Mouse (Mus musculus): ENCODE measurements around the gene Fxyd4.

The Fxyd4 gene

DNA sequence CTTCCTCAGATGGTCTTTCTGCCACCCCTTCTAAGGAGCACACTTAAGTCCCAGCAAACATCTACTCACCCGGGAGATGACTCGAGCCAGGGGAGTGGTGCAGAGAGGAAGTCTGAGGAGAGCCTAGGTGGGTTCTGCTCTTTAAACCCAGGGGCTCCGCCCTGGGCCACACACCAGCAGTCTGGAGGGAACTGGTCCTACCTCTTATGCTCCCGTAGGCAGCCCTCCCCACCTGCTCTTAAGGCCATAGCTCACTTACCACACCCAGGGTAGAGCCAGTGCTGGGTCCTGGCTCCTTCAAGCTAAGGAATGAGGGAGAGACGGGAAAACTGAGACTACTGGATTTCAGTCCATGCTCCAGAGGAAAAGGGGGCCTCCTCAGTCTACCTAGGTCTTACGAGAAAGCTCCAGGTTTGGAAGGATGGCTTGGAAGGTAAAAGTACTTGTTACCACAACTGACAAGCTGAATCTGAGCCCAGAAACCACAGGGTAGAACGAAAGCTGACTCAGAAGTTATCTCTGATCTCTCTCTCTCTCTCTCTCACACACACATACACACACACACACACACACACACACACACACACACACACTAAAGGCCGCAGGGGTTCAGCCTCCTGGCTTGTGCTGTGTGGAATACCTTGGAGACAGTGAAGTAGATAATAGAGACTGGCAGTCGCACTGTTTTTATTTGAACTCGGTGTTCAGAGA is at the start of gene Fxyd4:
Gene Fxyd4, minus strand, starts transcription at position 471 of the 711 bp plus-strand sequence.
- ChIA-PET POLR2A (interaction anchor here (0.6 to 19.7 kb wide), 30 partner anchors 8 to 179 kb away, joined by 3 to 676 read pairs (median 4); partner anchors contain the start of gene Hnrnpf (in 1 of the 4)), CTCF (interaction anchor here in 3 of 4 experiments (0.5 to 1.7 kb wide), 8 partner anchors 15 to 130 kb away, joined by 3 to 8 read pairs (median 4); no protein-coding TSS in a partner anchor)

DNA sequence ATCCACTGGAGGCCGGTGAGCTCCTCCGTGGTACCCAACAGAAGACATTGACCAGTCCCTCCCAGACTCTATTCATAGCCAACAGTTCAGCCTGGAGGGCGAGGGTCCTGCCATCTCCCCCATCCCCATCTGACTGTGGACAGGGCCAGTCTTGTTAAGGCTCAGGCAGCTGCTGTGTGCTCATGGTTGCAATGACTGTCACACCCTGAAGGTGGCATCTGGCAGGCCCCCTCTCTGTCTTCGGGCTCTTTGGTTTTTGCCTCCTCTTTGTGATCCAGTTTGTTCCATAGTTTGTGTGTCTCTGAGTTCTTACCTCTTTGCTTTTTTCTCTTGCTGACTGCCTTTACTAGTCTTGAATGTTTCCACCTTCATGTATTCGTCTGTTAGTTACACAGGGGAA is 49.7 kb upstream of the Fxyd4 start:
- ChIA-PET CTCF (interaction anchor here (0.5 to 1.2 kb wide), 6 partner anchors 8 to 432 kb away, joined by 3 to 5 read pairs (median 4); partner anchors contain the start of gene Bms1 (in 1 of the 4)), POLR2A (no interaction called here)

- POLR2A ChIA-PET: interaction anchor here in 2 of 4 experiments (0.9 to 2.1 kb wide), 5 partner anchors 10 to 59 kb away, joined by 3 to 8 read pairs (median 4); partner anchors contain the start of gene Fxyd4 (in 1 of the 2)
Observed at GRCm38 (mm10) chr6:117966729-117967128, 29.2 kb upstream of the Fxyd4 start.

DNA sequence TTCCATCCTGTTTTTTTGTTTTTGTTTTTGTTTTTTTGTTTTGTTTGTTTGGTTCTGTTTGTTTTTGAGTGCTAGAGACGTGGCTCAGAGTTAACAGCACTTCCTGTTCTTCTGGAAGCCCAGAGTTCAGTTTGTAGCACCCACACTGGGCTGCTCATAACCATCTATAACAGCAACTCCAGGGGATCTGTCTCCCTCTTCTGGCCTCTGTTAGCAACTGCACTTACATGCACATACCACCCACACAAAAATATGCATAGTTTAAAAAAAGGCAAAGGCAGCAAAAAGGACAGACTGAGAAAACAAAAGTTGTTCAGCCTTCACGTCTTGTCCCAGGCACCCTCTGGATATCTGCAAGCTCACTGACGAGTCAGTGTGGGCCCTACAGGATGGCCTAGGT is 25.7 kb upstream of the Fxyd4 start:
- ChIA-PET POLR2A (interaction anchor here in 1 of 4 experiments (1.5 kb wide), 1 partner anchor 36 kb away, joined by 4 read pairs; no protein-coding TSS in a partner anchor), CTCF (interaction anchor here in 1 of 4 experiments (2.1 kb wide), 1 partner anchor 10 kb away, joined by 4 read pairs; no protein-coding TSS in a partner anchor)

More at GRCm38 (mm10) chr6:117966729-117967128, 29.2 kb upstream of the Fxyd4 start:
- CTCF ChIA-PET: interaction anchor here in 2 of 4 experiments (0.5 to 2.0 kb wide), 3 partner anchors 34 to 137 kb away, joined by 4 to 8 read pairs (median 4); no protein-coding TSS in a partner anchor

DNA sequence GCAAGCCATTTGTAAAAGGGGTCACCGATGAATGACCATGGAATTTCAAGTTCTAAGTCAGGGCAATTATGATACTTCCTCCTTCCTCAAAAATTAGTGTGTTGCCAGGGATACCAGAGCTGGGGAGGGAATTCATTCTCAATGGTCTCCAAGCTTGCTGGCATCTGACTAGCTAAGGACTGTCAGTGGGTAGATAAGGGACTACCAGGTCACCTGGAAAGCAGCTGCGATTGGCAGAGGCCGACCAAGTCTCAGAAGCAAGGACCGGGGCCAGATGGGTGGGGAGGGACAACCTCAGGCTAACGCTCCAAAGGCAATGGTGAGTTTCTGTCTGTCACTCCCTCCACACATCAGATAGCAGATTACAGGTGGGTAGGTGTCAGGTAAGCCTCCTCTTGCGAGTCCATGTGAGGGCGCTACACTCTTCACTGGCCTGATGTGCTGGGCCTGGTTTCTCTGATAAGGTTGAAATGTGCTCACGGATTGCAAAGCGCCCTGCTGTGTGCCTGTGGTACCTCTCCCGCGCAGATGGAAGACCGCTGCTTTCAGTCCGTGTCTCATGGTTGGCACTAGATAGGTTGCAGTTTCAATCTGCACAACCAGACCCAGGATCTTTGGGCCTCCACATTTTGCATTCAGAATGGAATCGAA is 19.5 kb upstream of the Fxyd4 start:
- ChIA-PET CTCF (interaction anchor here in 2 of 4 experiments (0.6 to 1.5 kb wide), 4 partner anchors 14 to 39 kb away, joined by 3 to 9 read pairs (median 4); no protein-coding TSS in a partner anchor), POLR2A (interaction anchor here in 3 of 4 experiments (0.6 to 1.5 kb wide), 8 partner anchors 9 to 95 kb away, joined by 3 to 5 read pairs (median 4); no protein-coding TSS in a partner anchor)

DNA sequence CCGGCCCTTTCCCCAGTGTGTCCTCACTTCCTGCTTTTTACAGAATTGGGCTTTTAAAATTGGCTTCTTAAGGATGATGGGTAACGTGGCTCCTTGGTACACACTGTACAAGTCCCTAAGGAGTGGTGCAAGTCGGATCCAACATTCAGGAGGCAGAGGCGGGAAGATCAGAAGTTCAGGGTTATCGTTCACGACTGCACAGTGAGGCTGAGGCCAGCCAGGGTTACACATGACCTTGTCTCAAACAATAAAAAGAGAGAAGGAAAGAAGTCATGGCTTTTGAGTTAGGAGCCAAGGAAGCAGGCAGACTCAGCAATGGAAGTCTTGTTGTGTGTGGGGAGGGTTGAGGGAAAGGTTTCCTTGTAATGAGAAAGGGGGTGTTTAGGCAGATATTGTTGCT is 18.7 kb upstream of the Fxyd4 start:
- ChIA-PET CTCF (interaction anchor here in 1 of 4 experiments (1.5 kb wide), 3 partner anchors 15 to 40 kb away, joined by 3 to 5 read pairs (median 4); no protein-coding TSS in a partner anchor), POLR2A (interaction anchor here in 3 of 4 experiments (0.8 to 1.2 kb wide), 7 partner anchors 10 to 65 kb away, joined by 3 to 5 read pairs (median 4); partner anchors contain the start of gene Fxyd4 (in 1 of the 3))

GRCm38 (mm10) chr6:117952330-117952729 is 14.8 kb upstream of the Fxyd4 start:
- POLR2A ChIA-PET: interaction anchor here in 1 of 4 experiments (0.6 to 3.5 kb wide), 5 partner anchors 20 to 183 kb away, joined by 3 to 19 read pairs (median 4); no protein-coding TSS in a partner anchor
- CTCF ChIA-PET: interaction anchor here in 3 of 4 experiments (0.6 to 1.0 kb wide), 4 partner anchors 69 to 215 kb away, joined by 3 to 9 read pairs (median 5); no protein-coding TSS in a partner anchor

GRCm38 (mm10) chr6:117943899-117944298 is 6.4 kb upstream of the Fxyd4 start:
- CTCF ChIA-PET: interaction anchor here in 2 of 4 experiments (0.7 to 2.7 kb wide), 3 partner anchors 11 to 435 kb away, joined by 3 to 13 read pairs (median 4); no protein-coding TSS in a partner anchor
- POLR2A ChIA-PET: interaction anchor here in 3 of 4 experiments (0.7 to 19.7 kb wide), 7 partner anchors 10 to 36 kb away, joined by 3 to 676 read pairs (median 4); partner anchors contain the start of gene Hnrnpf (in 1 of the 3)

DNA sequence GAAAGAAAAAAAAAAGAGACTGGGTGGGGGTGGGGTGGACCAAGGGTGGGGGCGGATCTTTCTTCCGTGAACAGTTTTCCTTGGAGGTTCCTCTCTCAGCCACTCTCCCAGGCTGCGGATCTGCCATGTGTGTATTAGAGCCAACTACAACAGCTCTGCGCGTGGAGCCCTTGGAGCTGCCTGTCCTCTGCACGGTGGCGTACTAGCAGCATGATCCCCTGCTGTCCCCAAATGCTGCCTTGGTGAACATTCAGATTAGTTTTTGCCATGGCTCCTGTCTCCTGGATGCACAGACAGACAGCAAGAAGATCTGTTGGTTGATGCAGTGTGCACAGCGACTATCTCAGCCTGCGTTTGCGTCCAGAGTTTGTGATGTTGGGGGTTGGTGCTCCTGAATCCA is 5.3 kb upstream of the Fxyd4 start:
- CTCF ChIA-PET: interaction anchor here (0.6 to 2.7 kb wide), 4 partner anchors 10 to 54 kb away, joined by 3 to 13 read pairs (median 4); no protein-coding TSS in a partner anchor
- POLR2A ChIA-PET: interaction anchor here in 2 of 4 experiments (1.3 to 19.7 kb wide), 7 partner anchors 10 to 32 kb away, joined by 4 to 676 read pairs (median 9); partner anchors contain the start of gene Hnrnpf (in 1 of the 2)

- POLR2A ChIA-PET: interaction anchor here in 3 of 4 experiments (0.6 to 19.7 kb wide), 10 partner anchors 10 to 76 kb away, joined by 3 to 676 read pairs (median 4); partner anchors contain the start of gene Hnrnpf (in 1 of the 3)
- CTCF ChIA-PET: interaction anchor here in 1 of 4 experiments (0.7 kb wide), 1 partner anchor 18 kb away, joined by 9 read pairs; no protein-coding TSS in a partner anchor
Observed at GRCm38 (mm10) chr6:117938951-117939350, 1.5 kb upstream of the Fxyd4 start.

DNA sequence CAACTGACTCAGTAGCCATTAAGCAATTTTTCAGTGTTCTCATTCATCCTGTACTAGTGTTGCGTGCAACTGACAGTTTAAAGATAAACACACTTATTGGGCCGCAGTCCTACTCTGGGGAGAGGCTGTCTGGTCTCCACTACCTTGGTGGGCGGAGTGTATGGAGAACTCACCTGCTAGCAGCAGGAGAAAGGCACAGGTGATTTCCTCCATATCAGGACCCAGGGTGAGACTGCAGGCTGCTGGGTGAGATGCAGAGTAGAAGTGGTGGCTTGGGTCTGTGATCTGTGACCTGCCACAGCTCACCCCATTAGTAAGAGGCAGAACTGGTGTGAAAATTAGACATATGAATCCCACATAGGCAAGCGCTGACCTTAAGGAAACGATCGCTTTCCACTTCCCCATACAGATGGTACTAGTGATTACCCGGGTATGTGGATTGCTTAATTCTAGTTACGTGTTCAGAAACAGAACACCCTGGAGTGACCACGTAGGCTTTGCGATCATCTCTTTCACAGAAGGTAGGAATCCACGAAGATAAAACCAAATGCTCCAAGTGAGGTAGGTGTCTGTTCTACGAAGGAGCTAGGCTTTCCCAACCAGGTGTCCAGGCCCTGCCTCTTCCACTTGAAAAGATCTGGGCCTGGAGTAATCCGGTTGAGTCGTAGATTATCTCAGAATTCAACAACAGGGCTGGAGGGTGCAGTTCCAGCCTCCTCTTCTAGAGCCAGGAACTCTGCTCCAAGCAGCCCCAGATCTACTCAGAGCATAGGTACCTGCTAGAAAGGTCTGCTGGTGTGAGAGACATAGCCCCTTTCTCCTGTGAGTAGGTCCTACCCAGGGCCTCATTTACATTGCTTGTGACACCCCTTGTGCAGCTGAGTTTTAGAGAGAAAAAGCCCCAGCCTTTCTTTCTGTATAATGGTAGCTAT is 1.5 kb downstream of the Fxyd4 start:
- CTCF ChIA-PET: interaction anchor here in 1 of 4 experiments (1.2 to 1.7 kb wide), 2 partner anchors 13 to 18 kb away, joined by 4 to 8 read pairs; no protein-coding TSS in a partner anchor
- POLR2A ChIA-PET: interaction anchor here (0.6 to 19.7 kb wide), 21 partner anchors 8 to 130 kb away, joined by 3 to 676 read pairs (median 5); partner anchors contain the start of gene Hnrnpf (in 1 of the 4)

- CTCF ChIA-PET: interaction anchor here in 1 of 4 experiments (0.7 kb wide), 1 partner anchor 54 kb away, joined by 7 read pairs; no protein-coding TSS in a partner anchor
- POLR2A ChIA-PET: interaction anchor here (0.6 to 19.7 kb wide), 6 partner anchors 13 to 46 kb away, joined by 3 to 676 read pairs (median 12); partner anchors contain the start of gene Hnrnpf (in 1 of the 4)
Observed at GRCm38 (mm10) chr6:117934301-117934700, 3.2 kb downstream of the Fxyd4 start.

DNA sequence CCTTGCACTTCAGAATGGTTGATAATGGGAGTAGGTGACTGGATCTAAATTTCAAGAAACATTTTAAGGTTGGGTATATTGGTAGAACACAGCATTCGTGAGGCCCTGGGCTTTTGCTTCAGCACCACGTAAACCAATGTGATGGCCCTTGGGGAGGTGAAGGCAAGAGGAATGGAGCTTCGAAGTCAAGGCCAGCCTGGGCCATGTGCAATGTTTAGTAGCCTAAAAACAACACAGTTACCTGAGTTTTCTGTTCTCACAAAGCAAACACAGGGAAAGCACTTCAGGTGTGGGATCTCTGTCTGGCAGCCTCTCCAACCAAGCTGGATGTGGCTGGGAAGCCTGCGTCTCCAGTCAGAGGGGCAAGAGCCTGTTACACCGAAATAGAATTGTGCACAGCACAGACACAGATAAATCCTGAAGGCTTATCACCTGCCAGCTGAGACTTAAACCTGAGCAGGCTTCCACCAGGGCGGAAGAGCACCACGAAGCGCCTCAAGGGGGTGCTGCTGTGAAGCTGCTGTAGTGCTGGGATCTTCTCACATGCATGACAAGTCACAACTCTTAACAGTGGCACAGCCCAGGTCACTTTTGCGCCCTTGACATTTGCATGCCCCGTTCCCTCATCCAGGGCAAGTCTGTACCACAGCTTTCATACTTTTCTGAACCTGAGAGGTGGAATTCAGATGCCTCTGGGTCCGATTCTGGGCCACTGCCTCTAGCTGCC is 5.0 kb downstream of the Fxyd4 start:
- CTCF ChIA-PET: interaction anchor here in 3 of 4 experiments (0.6 to 2.2 kb wide), 24 partner anchors 9 to 1277 kb away, joined by 3 to 13 read pairs (median 4); partner anchors contain the start of gene Bms1 (in 1 of the 3)
- POLR2A ChIA-PET: interaction anchor here (0.6 to 19.7 kb wide), 30 partner anchors 10 to 249 kb away, joined by 3 to 676 read pairs (median 4); partner anchors contain the start of gene Hnrnpf (in 1 of the 4)

DNA sequence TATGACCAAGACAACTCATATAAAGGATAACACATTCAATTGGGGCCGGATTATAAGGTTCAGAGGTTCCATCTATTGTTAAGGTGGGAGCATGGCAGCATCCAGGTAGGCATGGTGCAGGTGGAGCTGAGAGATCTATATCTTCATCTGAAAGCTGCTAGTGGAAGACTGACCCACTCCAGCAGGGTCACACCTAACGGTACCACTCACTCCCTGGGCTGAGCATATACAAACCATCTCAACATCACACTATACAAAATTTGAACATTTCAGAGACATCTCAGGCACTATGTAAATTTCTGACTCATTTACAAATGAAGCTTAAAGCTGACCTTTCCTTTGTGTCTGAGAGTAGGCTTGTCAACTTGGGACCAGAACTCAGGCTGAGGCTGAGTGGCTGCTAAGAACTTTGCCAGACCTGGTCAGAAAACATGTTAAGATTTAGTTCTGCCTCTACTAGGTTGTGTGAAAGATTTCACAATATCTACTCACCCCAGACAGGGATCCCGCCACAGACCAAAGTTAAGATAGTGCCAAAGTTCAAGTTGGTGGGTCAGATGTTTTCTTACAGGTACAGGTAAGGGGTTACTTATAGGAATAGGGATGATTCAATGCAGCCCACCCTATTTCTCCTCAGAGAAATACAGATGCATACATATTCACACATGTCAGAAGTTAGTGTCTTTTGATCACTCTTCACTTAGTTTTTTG is 7.4 kb downstream of the Fxyd4 start:
- ChIA-PET CTCF (interaction anchor here in 1 of 4 experiments (0.9 kb wide), 1 partner anchor 20 kb away, joined by 3 read pairs; no protein-coding TSS in a partner anchor), POLR2A (interaction anchor here in 3 of 4 experiments (0.6 to 19.7 kb wide), 17 partner anchors 7 to 135 kb away, joined by 3 to 676 read pairs (median 3); partner anchors contain the start of genes Fxyd4 (in 1 of the 3) and Hnrnpf (in 1 of the 3))

GRCm38 (mm10) chr6:117928746-117929145 is 8.7 kb downstream of the Fxyd4 start:
- CTCF ChIA-PET: interaction anchor here in 1 of 4 experiments (0.7 kb wide), 1 partner anchor 526 kb away, joined by 3 read pairs; the partner anchor contains the start of gene Zfp248
- POLR2A ChIA-PET: interaction anchor here (0.6 to 19.7 kb wide), 21 partner anchors 8 to 268 kb away, joined by 3 to 676 read pairs (median 7); partner anchors contain the start of genes Fxyd4 (in 1 of the 4) and Hnrnpf (in 1 of the 4)
